Mouse (Mus musculus): Measurements from ENCODE around the gene Bco1. TPM values are rescaled to one million over a fixed set of nuclear protein-coding genes. Genes with fewer than 3 reads are reported as not detected.

The Bco1 gene
- polyA plus RNA-seq, 1 experiment from 2014 or later: 0.41 TPM

DNA sequence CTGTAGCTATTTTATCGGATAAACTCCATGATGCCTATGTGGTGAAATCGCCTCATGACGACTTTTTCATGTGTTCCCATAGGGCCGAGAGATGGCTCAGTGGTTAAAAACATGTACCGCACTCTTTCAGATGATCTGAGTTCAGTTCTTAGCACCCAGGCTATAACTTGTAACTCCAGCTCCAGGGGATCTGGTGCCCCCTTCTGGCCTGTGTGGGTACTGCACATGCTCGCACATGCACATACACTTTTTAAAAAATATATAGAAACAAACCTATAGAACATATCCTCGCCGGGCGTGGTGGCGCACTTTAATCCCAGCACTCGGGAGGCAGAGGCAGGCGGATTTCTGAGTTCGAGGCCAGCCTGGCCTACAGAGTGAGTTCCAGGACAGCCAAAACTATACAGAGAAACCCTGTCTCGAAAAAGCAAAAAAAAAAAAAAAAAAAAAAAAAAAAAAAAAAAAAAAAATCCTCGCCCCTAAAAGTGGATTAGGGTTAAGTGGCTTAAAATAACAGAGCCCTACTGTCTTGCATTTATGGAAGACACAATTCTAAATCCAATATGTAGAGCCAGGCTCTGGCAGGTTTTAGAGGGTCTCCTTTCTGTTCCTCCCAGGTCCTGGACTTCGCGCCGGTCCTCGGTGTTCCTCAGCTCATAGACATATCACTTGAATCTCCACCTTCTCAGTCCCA, 13.5 kb downstream of the Bco1 start:
- ATAC-seq (ENCODE audit: insufficient read depth, low FRiP score, low TSS enrichment) (no peak), DNase-seq (ENCODE audit: low spot score) (no peak)
- Histone ChIP-seq H3K4me1 (ENCODE audit: control insufficient read depth, insufficient read depth, low read length) (no peaks in the 10 kb centered on the region), H3K27ac (ENCODE audit: low read depth, low read length) (no peak overlapping the region), H3K4me2 (ENCODE audit: low read depth) (no peak overlapping the region), H3K36me3 (ENCODE audit: control insufficient read depth, insufficient read depth, low read length) (no peaks in the 10 kb centered on the region), H3K4me3 (ENCODE audit: low read depth, low read length) (no peak overlapping the region), H3K9me3 (ENCODE audit: control insufficient read depth, low read length) (no peaks in the 10 kb centered on the region), H3K27me3 (ENCODE audit: control insufficient read depth, insufficient read depth, low read length) (no peaks in the 10 kb centered on the region), H3K9ac (ENCODE audit: low read length) (no peak overlapping the region)
- WGBS: 92% methylated on average over 19 of the region's 19 CpGs

DNA sequence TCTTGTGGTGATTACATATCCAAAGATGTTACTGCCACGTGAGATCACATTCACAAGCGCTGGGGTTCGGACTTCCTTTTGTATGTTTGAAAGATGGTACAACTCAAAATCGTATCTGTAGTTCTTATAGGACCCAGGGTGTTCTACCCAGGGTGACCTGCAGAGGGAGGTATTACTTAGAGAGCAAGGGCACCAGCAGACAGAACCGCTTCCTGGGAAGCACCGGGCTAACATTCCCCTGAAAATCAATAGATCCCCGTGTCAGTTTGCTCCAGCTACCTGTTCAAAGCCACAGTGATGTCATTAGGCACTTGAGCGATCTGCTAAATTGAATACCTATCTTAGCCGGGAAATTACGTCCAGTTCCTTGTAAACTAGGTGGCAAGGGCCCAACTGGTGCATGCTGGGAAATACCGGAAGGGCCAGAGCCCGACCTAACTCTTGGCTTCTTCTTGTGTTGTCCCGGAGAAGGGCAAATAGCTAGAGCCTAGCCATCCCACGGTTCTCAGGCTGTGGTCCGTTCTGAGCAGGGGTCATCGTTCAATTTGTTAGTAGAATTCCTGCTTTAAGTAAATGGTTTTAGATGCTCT, 14.2 kb downstream of the Bco1 start:
- no peak for ATAC-seq (ENCODE audit: insufficient read depth, low FRiP score, low TSS enrichment)

DNA sequence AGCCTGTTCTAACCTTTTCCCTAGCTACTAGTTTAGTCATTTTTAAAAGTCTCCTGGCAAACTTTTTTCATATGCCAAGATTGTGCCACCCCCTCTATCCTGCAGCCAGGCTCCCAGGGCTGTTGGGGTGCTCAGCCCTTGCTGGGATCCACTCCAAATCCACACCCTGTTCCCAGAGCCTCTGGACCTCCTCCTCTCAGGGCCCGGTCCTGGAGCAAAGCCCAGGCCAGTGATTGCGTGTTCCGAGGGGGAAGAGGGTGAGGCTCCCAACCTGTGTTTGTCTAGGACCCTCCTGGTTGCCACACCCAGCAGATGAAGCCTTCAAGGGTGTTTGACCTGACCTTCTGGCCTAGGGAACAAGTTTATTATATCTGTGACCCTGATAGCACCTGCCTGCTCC, 16.0 kb downstream of the Bco1 start:
- 95% methylated on average over 3 of the region's 3 CpGs for WGBS
- Histone ChIP-seq H3K4me2 (ENCODE audit: low read depth) (no peak overlapping the region), H3K4me3 (ENCODE audit: low read depth, low read length) (no peak overlapping the region), H3K4me1 (ENCODE audit: control insufficient read depth, insufficient read depth, low read length) (no peaks in the 10 kb centered on the region), H3K9ac (ENCODE audit: low read length) (no peak overlapping the region), H3K36me3 (ENCODE audit: control insufficient read depth, insufficient read depth, low read length) (no peaks in the 10 kb centered on the region), H3K27me3 (ENCODE audit: control insufficient read depth, insufficient read depth, low read length) (no peaks in the 10 kb centered on the region), H3K9me3 (ENCODE audit: control insufficient read depth, low read length) (no peaks in the 10 kb centered on the region), H3K27ac (ENCODE audit: low read depth, low read length) (no peak overlapping the region)
- DNase-seq (ENCODE audit: low spot score): no peak
- no peak for ATAC-seq (ENCODE audit: insufficient read depth, low FRiP score, low TSS enrichment)

More for the DNA sequence above, 14.2 kb downstream of the Bco1 start:
- WGBS: 55% methylated on average over 16 of the region's 16 CpGs
- no peaks in the 10 kb centered on the region for H3K27me3 ChIP-seq (ENCODE audit: control insufficient read depth, insufficient read depth, low read length)
- H3K27ac ChIP-seq (ENCODE audit: low read depth, low read length): no peak overlapping the region
- no peak overlapping the region for H3K9ac ChIP-seq (ENCODE audit: low read length)
- no peak overlapping the region for H3K4me2 ChIP-seq (ENCODE audit: low read depth)
- peak; percentile 35 for DNase-seq (ENCODE audit: low spot score)
- no peak overlapping the region for H3K4me3 ChIP-seq (ENCODE audit: low read depth, low read length)
- H3K4me1 ChIP-seq (ENCODE audit: control insufficient read depth, insufficient read depth, low read length): no peaks in the 10 kb centered on the region
- H3K9me3 ChIP-seq (ENCODE audit: control insufficient read depth, low read length): no peaks in the 10 kb centered on the region
- H3K36me3 ChIP-seq (ENCODE audit: control insufficient read depth, insufficient read depth, low read length): no peaks in the 10 kb centered on the region

DNA sequence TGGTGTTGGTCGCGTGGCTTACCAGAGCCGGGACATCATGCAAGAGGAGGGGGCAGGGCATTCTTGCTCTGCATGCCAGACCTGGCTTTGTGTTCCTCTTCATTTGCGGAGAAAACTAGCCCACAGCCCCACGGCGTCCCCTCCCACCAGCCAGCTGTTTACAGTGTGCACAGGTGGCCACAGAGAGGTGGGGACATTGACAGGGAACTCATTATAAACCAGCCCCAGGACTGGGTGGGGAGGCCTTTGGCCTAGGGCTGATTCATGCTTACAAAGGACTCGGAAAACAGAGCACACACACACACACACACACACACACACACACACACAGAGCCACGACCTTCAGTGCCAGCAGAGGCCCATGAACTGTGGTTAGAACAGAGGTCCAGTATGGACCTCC, 16.6 kb downstream of the Bco1 start:
- no peak overlapping the region for H3K4me2 ChIP-seq (ENCODE audit: low read depth)
- H3K9me3 ChIP-seq (ENCODE audit: control insufficient read depth, low read length): no peaks in the 10 kb centered on the region
- H3K27ac ChIP-seq (ENCODE audit: low read depth, low read length): no peak overlapping the region
- no peaks in the 10 kb centered on the region for H3K4me1 ChIP-seq (ENCODE audit: control insufficient read depth, insufficient read depth, low read length)
- ATAC-seq (ENCODE audit: insufficient read depth, low FRiP score, low TSS enrichment) (no peak), DNase-seq (ENCODE audit: low spot score) (no peak)
- H3K4me3 ChIP-seq (ENCODE audit: low read depth, low read length): no peak overlapping the region
- H3K9ac ChIP-seq (ENCODE audit: low read length): no peak overlapping the region
- H3K36me3 ChIP-seq (ENCODE audit: control insufficient read depth, insufficient read depth, low read length): no peaks in the 10 kb centered on the region
- H3K27me3 ChIP-seq (ENCODE audit: control insufficient read depth, insufficient read depth, low read length): no peaks in the 10 kb centered on the region
- 75% methylated on average over 8 of the region's 8 CpGs for WGBS

DNA sequence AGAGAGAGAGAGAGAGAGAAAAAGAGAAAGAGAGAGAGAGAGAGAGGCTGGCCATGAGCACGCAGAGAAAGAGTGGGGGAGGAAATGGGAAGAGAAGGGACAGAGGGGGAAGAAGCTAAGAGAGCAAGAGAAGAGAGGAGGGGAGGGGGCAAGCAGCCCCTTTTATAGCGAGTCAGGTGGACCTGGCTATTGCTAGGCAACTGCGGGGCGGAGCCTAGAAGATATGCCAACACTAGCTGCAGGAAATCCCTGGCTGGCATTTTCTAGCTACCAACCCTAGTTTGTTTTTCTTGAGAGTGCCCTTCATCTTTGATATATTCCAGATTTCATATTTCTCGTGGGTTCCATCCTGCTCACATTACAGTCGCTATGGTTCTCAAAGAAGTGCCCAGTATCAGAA, 19.4 kb downstream of the Bco1 start:
- no peak overlapping the region for H3K4me2 ChIP-seq (ENCODE audit: low read depth)
- no peak for DNase-seq (ENCODE audit: low spot score)
- WGBS: 41% methylated on average over 6 of the region's 6 CpGs

DNA sequence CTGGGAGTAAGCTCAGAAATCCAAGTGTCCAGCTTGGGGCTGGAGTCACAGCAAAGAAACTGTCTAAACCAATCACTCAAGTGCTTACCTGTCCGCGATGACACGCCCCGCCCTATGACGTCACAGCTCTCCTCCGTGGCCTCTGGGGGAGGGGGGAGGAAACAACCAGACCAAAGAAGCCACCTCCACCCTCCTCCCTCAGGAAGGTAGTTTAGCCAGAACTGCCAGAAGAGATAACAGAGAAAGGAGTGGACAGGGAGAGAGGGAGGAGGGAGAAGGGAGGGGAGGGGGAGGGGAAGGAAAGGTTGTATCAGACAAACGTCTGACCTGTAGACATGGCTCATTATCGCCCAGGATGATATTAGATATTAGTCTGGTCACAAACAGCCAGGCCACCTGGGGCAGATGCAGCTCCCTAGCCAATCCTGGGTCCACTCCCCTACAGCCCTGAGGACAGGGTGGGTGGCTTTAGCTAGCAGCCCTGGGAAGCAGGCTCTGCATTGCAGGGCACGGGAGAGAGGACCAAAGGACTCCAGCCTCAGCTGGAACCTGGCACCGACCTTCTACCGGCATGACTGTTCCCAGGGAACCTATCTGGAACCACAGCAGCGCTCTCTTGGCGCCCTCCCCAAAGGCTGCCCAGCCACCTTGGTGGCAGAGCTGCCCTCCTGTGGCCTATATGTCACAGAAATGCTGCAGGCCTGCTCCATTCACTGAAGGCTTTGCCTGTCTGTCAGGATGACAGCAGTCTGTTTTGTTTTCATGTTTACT, 20.2 kb downstream of the Bco1 start:
- ATAC-seq (ENCODE audit: insufficient read depth, low FRiP score, low TSS enrichment): no peak
- Histone ChIP-seq H3K9me3 (ENCODE audit: control insufficient read depth, low read length) (no peaks in the 10 kb centered on the region), H3K4me1 (ENCODE audit: control insufficient read depth, insufficient read depth, low read length) (no peaks in the 10 kb centered on the region), H3K4me2 (ENCODE audit: low read depth) (no peak overlapping the region), H3K27ac (ENCODE audit: low read depth, low read length) (no peak overlapping the region), H3K27me3 (ENCODE audit: control insufficient read depth, insufficient read depth, low read length) (no peaks in the 10 kb centered on the region), H3K9ac (ENCODE audit: low read length) (no peak overlapping the region), H3K36me3 (ENCODE audit: control insufficient read depth, insufficient read depth, low read length) (no peaks in the 10 kb centered on the region), H3K4me3 (ENCODE audit: low read depth, low read length) (no peak overlapping the region)
- WGBS: 17% methylated on average over 13 of the region's 13 CpGs
- DNase-seq (ENCODE audit: low spot score): no peak

More for the DNA sequence above, 19.4 kb downstream of the Bco1 start:
- Histone ChIP-seq H3K9me3 (ENCODE audit: control insufficient read depth, low read length) (no peaks in the 10 kb centered on the region), H3K36me3 (ENCODE audit: control insufficient read depth, insufficient read depth, low read length) (no peaks in the 10 kb centered on the region), H3K4me3 (ENCODE audit: low read depth, low read length) (no peak overlapping the region), H3K4me1 (ENCODE audit: control insufficient read depth, insufficient read depth, low read length) (no peaks in the 10 kb centered on the region), H3K9ac (ENCODE audit: low read length) (no peak overlapping the region), H3K27me3 (ENCODE audit: control insufficient read depth, insufficient read depth, low read length) (no peaks in the 10 kb centered on the region), H3K27ac (ENCODE audit: low read depth, low read length) (no peak overlapping the region)
- ATAC-seq (ENCODE audit: insufficient read depth, low FRiP score, low TSS enrichment): no peak

DNA sequence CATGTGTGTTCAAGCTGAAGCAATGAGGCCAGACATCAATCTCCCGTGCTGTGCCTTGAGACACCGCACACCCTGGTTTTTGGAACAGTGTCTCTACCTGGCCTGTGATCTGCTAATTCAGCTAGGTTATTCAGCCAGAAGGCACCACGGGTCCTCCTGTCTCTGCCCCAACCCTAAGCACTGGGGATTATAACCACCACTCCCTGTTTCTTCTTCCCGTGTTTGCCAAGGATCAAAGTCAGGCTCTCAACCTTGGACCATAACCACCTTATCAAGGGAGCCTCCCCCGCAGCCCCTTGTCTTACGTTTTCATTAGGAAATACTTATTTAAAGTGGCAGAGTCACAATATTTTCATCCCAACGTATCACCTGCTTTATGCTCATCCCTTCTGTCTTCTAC, 20.9 kb downstream of the Bco1 start:
- H3K36me3 ChIP-seq (ENCODE audit: control insufficient read depth, insufficient read depth, low read length): no peaks in the 10 kb centered on the region
- WGBS: 83% methylated on average over 7 of the region's 7 CpGs
- H3K4me3 ChIP-seq (ENCODE audit: low read depth, low read length): no peak overlapping the region

DNA sequence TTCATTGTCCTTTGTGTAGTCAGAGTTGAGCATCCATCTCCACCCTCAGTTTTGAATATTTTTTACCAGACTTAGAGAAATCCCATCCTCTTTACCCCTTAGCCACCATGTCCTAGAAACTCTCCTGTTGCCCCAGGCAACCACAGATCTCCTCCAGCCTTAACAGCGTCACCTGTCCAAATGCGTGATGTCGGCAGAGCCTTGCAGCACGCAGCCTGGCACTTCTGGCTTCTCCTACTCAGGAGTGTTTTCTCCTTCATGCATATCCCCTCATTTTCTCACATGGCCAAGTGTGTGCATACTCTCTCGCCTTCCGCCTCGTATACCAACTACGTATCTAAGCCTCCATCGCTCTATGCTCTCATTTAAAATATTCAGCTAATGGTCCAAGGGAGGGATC, 22.8 kb downstream of the Bco1 start:
- WGBS: 91% methylated on average over 9 of the region's 9 CpGs
- DNase-seq (ENCODE audit: low spot score) (no peak), ATAC-seq (ENCODE audit: insufficient read depth, low FRiP score, low TSS enrichment) (no peak)
- no peaks in the 10 kb centered on the region for H3K36me3 ChIP-seq (ENCODE audit: control insufficient read depth, insufficient read depth, low read length)
- no peak overlapping the region for H3K9ac ChIP-seq (ENCODE audit: low read length)
- H3K4me1 ChIP-seq (ENCODE audit: control insufficient read depth, insufficient read depth, low read length): no peaks in the 10 kb centered on the region
- H3K4me3 ChIP-seq (ENCODE audit: low read depth, low read length): no peak overlapping the region
- no peaks in the 10 kb centered on the region for H3K9me3 ChIP-seq (ENCODE audit: control insufficient read depth, low read length)
- no peak overlapping the region for H3K4me2 ChIP-seq (ENCODE audit: low read depth)
- H3K27ac ChIP-seq (ENCODE audit: low read depth, low read length): no peak overlapping the region
- no peaks in the 10 kb centered on the region for H3K27me3 ChIP-seq (ENCODE audit: control insufficient read depth, insufficient read depth, low read length)

More for the DNA sequence above, 20.9 kb downstream of the Bco1 start:
- H3K4me1 ChIP-seq (ENCODE audit: control insufficient read depth, insufficient read depth, low read length): no peaks in the 10 kb centered on the region
- DNase-seq (ENCODE audit: low spot score): no peak
- H3K4me2 ChIP-seq (ENCODE audit: low read depth): no peak overlapping the region
- H3K9me3 ChIP-seq (ENCODE audit: control insufficient read depth, low read length): no peaks in the 10 kb centered on the region
- H3K9ac ChIP-seq (ENCODE audit: low read length): no peak overlapping the region
- ATAC-seq (ENCODE audit: insufficient read depth, low FRiP score, low TSS enrichment): no peak
- no peaks in the 10 kb centered on the region for H3K27me3 ChIP-seq (ENCODE audit: control insufficient read depth, insufficient read depth, low read length)
- no peak overlapping the region for H3K27ac ChIP-seq (ENCODE audit: low read depth, low read length)

Data from neural tube, embryonic 11.5 days (tissue).